Mouse (Mus musculus) embryonic facial prominence, embryonic 11.5 days (tissue): Measurements from ENCODE around the gene Hexim1. TPM values are rescaled to one million over a fixed set of nuclear protein-coding genes. Genes with fewer than 3 reads are reported as not detected.
A peak's percentile ranks its signal among the peaks of the same experiment; 100 is the strongest.

Source experiments
- ATAC-seq: fragments of 200-750 bp; cut with Nextera tagmentation; replicated peaks from 2 replicates; pipeline ENCODE4 v1.8.0; 2017; ENCODE audit warnings: low read depth; ENCODE audit not compliant: insufficient number of reproducible peaks, low FRiP score, low TSS enrichment
- DNase-seq: peaks from one replicate; pipeline ENCODE4 v3.0.0-alpha.2; 2015; ENCODE audit warnings: low spot score
- H3K27ac ChIP-seq: fragments of 300-500 bp; sonication (generic); replicated peaks from 2 replicates; pipeline ENCODE4 v1.5.1; 2014; ENCODE audit warnings: mild to moderate bottlenecking, low read depth, low read length, control low read depth
- H3K27me3 ChIP-seq: fragments of 300-500 bp; sonication (generic); 2 replicates; pipeline ENCODE4 v1.6.1; 2014; ENCODE audit warnings: mild to moderate bottlenecking, low read length, moderate library complexity, mixed read lengths; ENCODE audit not compliant: control insufficient read depth, insufficient read depth
- H3K36me3 ChIP-seq: fragments of 300-500 bp; sonication (generic); replicated peaks from 2 replicates; pipeline ENCODE4 v1.6.1; 2014; ENCODE audit warnings: low read depth, mild to moderate bottlenecking, low read length, moderate library complexity, mixed read lengths; ENCODE audit not compliant: control insufficient read depth, insufficient read depth
- H3K4me1 ChIP-seq: fragments of 300-500 bp; sonication (generic); 2 replicates; pipeline ENCODE4 v1.6.1; 2014; ENCODE audit warnings: low read length, mixed read lengths; ENCODE audit not compliant: control insufficient read depth, insufficient read depth
- H3K4me2 ChIP-seq: fragments of 300-500 bp; sonication (generic); 2 replicates; pipeline ENCODE4 v1.6.1; 2014; ENCODE audit warnings: low read depth, mild to moderate bottlenecking, control low read depth, low read length, moderate library complexity
- H3K4me3 ChIP-seq: fragments of 300-500 bp; sonication (generic); 2 replicates; pipeline ENCODE4 v1.5.1; 2014; ENCODE audit warnings: low read depth, low read length, control low read depth
- H3K9ac ChIP-seq: fragments of 300-500 bp; sonication (generic); replicated peaks from 2 replicates; pipeline ENCODE4 v1.6.1; 2014; ENCODE audit warnings: mild to moderate bottlenecking, control low read depth, low read length
- H3K9me3 ChIP-seq: fragments of 300-500 bp; sonication (generic); replicated peaks from 2 replicates; pipeline ENCODE4 v1.6.1; 2016; ENCODE audit warnings: mild to moderate bottlenecking, low read length, inconsistent platforms, mixed read lengths; ENCODE audit not compliant: control insufficient read depth
- WGBS: fragments of 180-500 bp; shearing (Covaris S2); extraction: QIAGEN DNeasy Blood & Tissue Kit; methylation state at CpG from one replicate; pipeline ENCODE4 v1.1.7; 2014; 5-methylcytosine and 5-hydroxymethylcytosine counted together
- polyA plus RNA-seq: library from polyadenylated mRNA; unstranded; fragments of >200 nt; fragmentation: Nextera tagmentation; extraction: Ambion mirVana; gene quantifications from 2 replicates; pipeline ENCODE4 v1.2.1, GENCODE M21; 2014

Hexim1 gene
- polyA plus RNA-seq, 1 experiment from 2014 or later = 5.3 TPM

DNA sequence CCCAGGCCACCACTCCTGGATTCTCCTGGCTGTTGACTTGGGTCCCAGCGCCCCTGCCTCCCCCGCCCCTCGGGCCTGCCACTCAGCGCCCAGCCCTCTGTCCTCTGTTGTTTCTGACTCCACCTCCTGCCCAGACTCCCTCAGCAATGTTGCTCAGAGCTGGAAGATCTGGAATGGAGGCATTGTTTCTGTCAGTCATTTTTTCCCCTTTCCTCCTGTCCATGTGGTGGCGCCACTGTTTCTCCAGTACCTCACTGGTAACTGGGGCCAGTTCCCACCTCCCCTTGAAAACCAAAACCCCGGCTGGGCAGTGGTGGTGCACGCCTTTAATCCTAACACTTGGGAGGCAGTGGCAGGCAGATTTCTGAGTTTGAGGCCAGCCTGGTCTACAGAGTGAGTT lies 45.4 kb downstream of the Hexim1 start:
- no peak overlapping the region for H3K4me2 ChIP-seq
- ATAC-seq = no peak
- no peaks in the 10 kb centered on the region for H3K27me3 ChIP-seq
- H3K9me3 ChIP-seq = no peaks in the 10 kb centered on the region
- H3K4me1 ChIP-seq = no peaks in the 10 kb centered on the region
- H3K4me3 ChIP-seq = no peak overlapping the region
- WGBS = 80% methylated on average over 7 of the region's 7 CpGs
- no peak overlapping the region for H3K27ac ChIP-seq
- no peaks in the 10 kb centered on the region for H3K36me3 ChIP-seq
- no peak for DNase-seq
- H3K9ac ChIP-seq = no peak overlapping the region

DNA sequence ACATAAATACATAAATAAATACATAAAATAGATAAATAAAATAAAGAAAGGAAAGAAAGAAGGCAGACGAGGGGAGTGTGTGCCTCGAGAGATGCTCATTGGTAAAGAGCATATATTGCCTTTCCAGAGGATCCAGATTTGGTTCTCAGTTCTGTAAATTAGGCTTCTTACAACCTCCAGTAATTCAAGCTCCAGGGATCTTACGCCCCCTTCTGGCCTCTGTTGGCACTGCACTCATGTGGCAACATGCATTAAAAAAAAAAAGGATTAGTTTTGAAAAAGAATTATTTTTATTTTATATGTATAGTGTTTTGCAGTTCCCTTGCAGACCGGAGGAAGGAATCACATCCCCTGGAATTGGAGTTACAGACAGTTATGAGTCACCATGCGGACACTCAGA lies 46.1 kb downstream of the Hexim1 start:
- Histone ChIP-seq H3K4me2 (no peak overlapping the region), H3K9ac (no peak overlapping the region), H3K27ac (no peak overlapping the region), H3K36me3 (no peaks in the 10 kb centered on the region), H3K9me3 (no peaks in the 10 kb centered on the region), H3K4me3 (no peak overlapping the region), H3K27me3 (no peaks in the 10 kb centered on the region), H3K4me1 (no peaks in the 10 kb centered on the region)
- ATAC-seq = no peak
- peak; percentile 23 for DNase-seq
- 82% methylated on average over 5 of the region's 5 CpGs for WGBS

DNA sequence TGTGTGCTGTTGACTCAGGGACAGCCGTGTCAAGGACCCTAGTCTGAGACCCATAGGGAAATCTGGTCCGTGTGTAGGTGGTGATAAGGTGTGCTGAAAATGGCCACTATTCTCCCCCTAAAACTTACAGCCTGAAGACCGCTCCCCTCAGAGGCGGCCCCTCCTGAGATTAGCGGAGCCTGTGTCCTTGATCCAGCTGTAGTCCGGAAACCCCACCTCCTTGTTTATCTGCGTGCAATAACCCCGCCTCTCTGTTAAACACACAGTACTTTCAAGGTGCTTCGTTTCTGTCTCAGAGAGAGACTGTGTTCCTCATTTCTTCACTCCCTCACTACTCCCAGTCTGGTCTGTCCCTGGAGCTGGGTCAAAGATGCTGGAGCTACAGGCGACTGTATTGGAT lies 48.4 kb downstream of the Hexim1 start:
- 25% methylated on average over 10 of the region's 10 CpGs for WGBS
- H3K4me3 ChIP-seq = no peak overlapping the region
- H3K4me2 ChIP-seq = no peak overlapping the region
- no peaks in the 10 kb centered on the region for H3K36me3 ChIP-seq
- ATAC-seq = no peak
- no peaks in the 10 kb centered on the region for H3K4me1 ChIP-seq
- DNase-seq = no peak
- no peak overlapping the region for H3K27ac ChIP-seq
- no peaks in the 10 kb centered on the region for H3K9me3 ChIP-seq
- H3K9ac ChIP-seq = no peak overlapping the region
- peaks cover 4% of the 10 kb centered on the region for H3K27me3 ChIP-seq

DNA sequence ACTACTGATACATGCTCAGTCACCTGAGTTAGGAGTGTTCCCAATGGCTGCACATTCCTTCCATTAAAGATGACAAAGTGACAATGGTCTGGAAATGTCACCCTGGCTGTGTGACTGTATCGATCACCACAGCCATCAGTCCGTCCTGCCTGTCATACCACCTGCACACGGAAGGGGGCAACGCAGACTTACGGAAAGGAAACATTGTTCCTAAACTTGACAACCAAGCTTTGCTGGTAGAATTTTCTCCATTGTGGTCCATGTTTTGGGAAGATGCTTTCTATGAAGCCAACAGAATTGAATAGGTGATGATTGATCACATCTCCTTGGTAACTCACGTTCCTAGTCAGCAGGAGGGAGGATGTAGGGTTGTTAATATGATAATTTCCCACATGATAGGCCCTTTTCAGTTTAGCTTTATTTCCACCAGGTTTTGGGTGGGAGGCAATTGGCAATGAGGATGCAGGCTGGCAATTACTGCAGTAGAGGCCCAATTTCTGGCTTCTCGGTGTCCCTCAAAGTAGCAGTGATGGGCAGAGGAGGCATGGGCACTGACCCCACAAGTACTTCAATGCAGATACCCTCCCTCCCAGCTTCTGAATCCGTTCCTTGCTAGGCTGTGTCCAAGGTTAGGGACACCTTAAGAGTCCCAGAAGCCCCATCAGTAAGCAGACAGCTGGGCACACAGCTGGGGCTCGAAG lies 52.8 kb downstream of the Hexim1 start:
- Histone ChIP-seq H3K4me3 (no peak overlapping the region), H3K4me2 (no peak overlapping the region), H3K27me3 (peaks cover 38% of the 10 kb centered on the region), H3K36me3 (no peaks in the 10 kb centered on the region), H3K27ac (no peak overlapping the region), H3K4me1 (peaks cover 4% of the 10 kb centered on the region; the same call in 1 of the 2 replicates), H3K9me3 (no peaks in the 10 kb centered on the region), H3K9ac (no peak overlapping the region)
- WGBS = 28% methylated on average over 9 of the region's 9 CpGs
- ATAC-seq (no peak), DNase-seq (peak; percentile 65)

Other genes with a start within 250 kb of the Hexim1 start
- 246 and 257 TPM in 2 replicates for gene Eftud2, start 235.2 kb upstream of the Hexim1 start, polyA plus RNA-seq
- gene Ccdc103, start 235.0 kb upstream of the Hexim1 start, polyA plus RNA-seq = 1.00 and 1.5 TPM in 2 replicates
- gene Fam187a, start 231.1 kb upstream of the Hexim1 start, polyA plus RNA-seq = not detected in 2 replicates
- 0.22 and 0.25 TPM in 2 replicates for gene Gfap, start 215.3 kb upstream of the Hexim1 start, polyA plus RNA-seq
- gene Kif18b, start 191.1 kb upstream of the Hexim1 start, polyA plus RNA-seq = 7.1 and 7.4 TPM in 2 replicates
- gene C1ql1, start 169.5 kb upstream of the Hexim1 start, polyA plus RNA-seq = 4.0 and 4.1 TPM in 2 replicates
- 48.6 and 49.6 TPM in 2 replicates for gene Nmt1, start 88.0 kb upstream of the Hexim1 start, polyA plus RNA-seq
- gene Dcakd, start 87.9 kb upstream of the Hexim1 start, polyA plus RNA-seq = 273 and 276 TPM in 2 replicates
- 0.87 and 1.1 TPM in 2 replicates for gene Plcd3, start 14.6 kb upstream of the Hexim1 start, polyA plus RNA-seq
- gene Acbd4, start 14.5 kb upstream of the Hexim1 start, polyA plus RNA-seq = 6.4 and 7.8 TPM in 2 replicates
- gene Hexim2, start 16.2 kb downstream of the Hexim1 start, polyA plus RNA-seq = 7.1 and 8.3 TPM in 2 replicates
- gene Fmnl1, start 54.9 kb downstream of the Hexim1 start, polyA plus RNA-seq = 0.70 and 0.72 TPM in 2 replicates
- gene 1700023F06Rik, start 92.3 kb downstream of the Hexim1 start, polyA plus RNA-seq = 0.25 TPM in 2 replicates
- not detected in 2 replicates for gene Spata32, start 102.2 kb downstream of the Hexim1 start, polyA plus RNA-seq
- gene Map3k14, start 151.2 kb downstream of the Hexim1 start, polyA plus RNA-seq = 1.9 and 2.9 TPM in 2 replicates
- 2.9 and 3.7 TPM in 2 replicates for gene Arhgap27, start 247.5 kb downstream of the Hexim1 start, polyA plus RNA-seq